Mouse (Mus musculus) small intestine, adult 2 months (tissue): ENCODE data around the gene Tchp. TPM values are rescaled to one million over a fixed set of nuclear protein-coding genes. Genes with fewer than 3 reads are reported as not detected.

Experiments
- H3K27ac ChIP-seq: fragments of 200-500 bp; 2 replicates; pipeline ENCODE4 v1.5.1; 2012; ENCODE audit warnings: low read depth, low read length, control low read depth, inconsistent platforms; ENCODE audit not compliant: insufficient read depth
- H3K27me3 ChIP-seq: fragments of 200-500 bp; 2 replicates; pipeline ENCODE4 v1.6.1; 2012; ENCODE audit warnings: mild to moderate bottlenecking, moderate library complexity, low read length, inconsistent platforms; ENCODE audit not compliant: control insufficient read depth, insufficient read depth
- H3K36me3 ChIP-seq: fragments of 200-500 bp; 2 replicates; pipeline ENCODE4 v1.6.1; 2012; ENCODE audit warnings: mild to moderate bottlenecking, low read length, control low read depth, inconsistent platforms; ENCODE audit not compliant: control insufficient read depth, insufficient read depth
- H3K4me1 ChIP-seq: fragments of 200-500 bp; 2 replicates; pipeline ENCODE4 v1.6.1; 2012; ENCODE audit warnings: low read length, inconsistent platforms, mixed read lengths; ENCODE audit not compliant: control insufficient read depth, insufficient read depth, insufficient read length
- H3K4me3 ChIP-seq: fragments of 200-500 bp; 2 replicates; pipeline ENCODE4 v1.5.1; 2012; ENCODE audit warnings: low read depth, mild to moderate bottlenecking, control low read depth, inconsistent platforms, low read length, moderate library complexity
- CTCF ChIP-seq: fragments of 200-500 bp; IDR thresholded peaks from 2 replicates; pipeline ENCODE4 v1.5.1; 2012; ENCODE audit warnings: low read depth, mild to moderate bottlenecking, control low read depth, inconsistent platforms, low read length, moderate library complexity, mixed read lengths; ENCODE audit not compliant: insufficient replicate concordance, insufficient read length; ENCODE audit errors: extremely low read depth
- POLR2A ChIP-seq: fragments of 200-500 bp; IDR thresholded peaks from 2 replicates; pipeline ENCODE4 v1.6.1; 2012; ENCODE audit warnings: low read depth, mild to moderate bottlenecking, control low read depth, inconsistent platforms, low read length, moderate library complexity
- WGBS: fragments of 180-500 bp; shearing (Covaris S2); methylation state at CpG from one replicate; pipeline ENCODE4 v1.1.7; 2018; 5-methylcytosine and 5-hydroxymethylcytosine counted together
- polyA plus RNA-seq: library from polyadenylated mRNA; depleted of rRNA; stranded (reverse); fragments of >200 nt; gene quantifications from 2 replicates; pipeline ENCODE4 v1.2.3, GENCODE M21; 2012

Tchp gene
- polyA plus RNA-seq, 1 experiment = 4.4 TPM

- H3K4me3 ChIP-seq = no peak overlapping the region
- no peak overlapping the region for H3K27ac ChIP-seq
- H3K27me3 ChIP-seq = no peaks in the 10 kb centered on the region
- H3K36me3 ChIP-seq = no peaks in the 10 kb centered on the region
- TF ChIP-seq POLR2A (no peak), CTCF (no peak)
- 71% methylated on average over 7 of the region's 7 CpGs for WGBS
- peaks cover 27% of the 10 kb centered on the region for H3K4me1 ChIP-seq
Measured at GRCm38 (mm10) chr5:114686726-114687210, 20.8 kb upstream of the Tchp start.

- no peaks in the 10 kb centered on the region for H3K36me3 ChIP-seq
- no peaks in the 10 kb centered on the region for H3K27me3 ChIP-seq
- H3K27ac ChIP-seq = no peak overlapping the region
- no peak overlapping the region for H3K4me3 ChIP-seq
- TF ChIP-seq CTCF (no peak), POLR2A (no peak)
- H3K4me1 ChIP-seq = peaks cover 27% of the 10 kb centered on the region
Measured at GRCm38 (mm10) chr5:114687901-114688300, 19.7 kb upstream of the Tchp start.

- H3K27me3 ChIP-seq = no peaks in the 10 kb centered on the region
Measured at GRCm38 (mm10) chr5:114688703-114689102, 18.9 kb upstream of the Tchp start.

GRCm38 (mm10) chr5:114689700-114690366 lies 17.7 kb upstream of the Tchp start:
- 11% methylated on average over 16 of the region's 16 CpGs for WGBS
- TF ChIP-seq CTCF = no peak
- peak; percentile 19 for TF ChIP-seq POLR2A
- peak overlapping the region; percentile 75 for H3K27ac ChIP-seq
- no peaks in the 10 kb centered on the region for H3K27me3 ChIP-seq
- no peaks in the 10 kb centered on the region for H3K36me3 ChIP-seq
- peak overlapping the region; percentile 91 for H3K4me3 ChIP-seq
- H3K4me1 ChIP-seq = peaks cover 27% of the 10 kb centered on the region

More at GRCm38 (mm10) chr5:114688703-114689102, 18.9 kb upstream of the Tchp start:
- peaks cover 27% of the 10 kb centered on the region for H3K4me1 ChIP-seq
- WGBS = 93% methylated on average over 13 of the region's 13 CpGs
- H3K27ac ChIP-seq = no peak overlapping the region
- TF ChIP-seq POLR2A (no peak), CTCF (no peak)
- H3K36me3 ChIP-seq = no peaks in the 10 kb centered on the region
- H3K4me3 ChIP-seq = no peak overlapping the region

- TF ChIP-seq CTCF = no peak
- peak; percentile 55; the same call in 1 of the 2 replicates for TF ChIP-seq POLR2A
- 6% methylated on average over 62 of the region's 75 CpGs for WGBS
- peaks cover 27% of the 10 kb centered on the region for H3K4me1 ChIP-seq
- peak within 1 kb of the TSS; percentile 75 for H3K27ac ChIP-seq
- H3K36me3 ChIP-seq = no peaks in the 10 kb centered on the region
- peak within 1 kb of the TSS; percentile 91 for H3K4me3 ChIP-seq
- no peaks in the 10 kb centered on the region for H3K27me3 ChIP-seq
Measured at GRCm38 (mm10) chr5:114690633-114691567, 16.7 kb upstream of the Tchp start, which contains the start of gene Gltp. Gltp (minus strand) TSS chr5:114690984.

GRCm38 (mm10) chr5:114695775-114696174 lies 11.8 kb upstream of the Tchp start:
- WGBS = 60% methylated on average over 5 of the region's 5 CpGs
- Histone ChIP-seq H3K4me1 (peaks cover 2% of the 10 kb centered on the region), H3K36me3 (no peaks in the 10 kb centered on the region), H3K27me3 (no peaks in the 10 kb centered on the region), H3K4me3 (no peak overlapping the region), H3K27ac (no peak overlapping the region)
- TF ChIP-seq POLR2A = no peak
- TF ChIP-seq CTCF = no peak

- Histone ChIP-seq H3K4me1 (no peaks in the 10 kb centered on the region), H3K36me3 (no peaks in the 10 kb centered on the region), H3K4me3 (no peak overlapping the region), H3K27ac (no peak overlapping the region), H3K27me3 (no peaks in the 10 kb centered on the region)
- 75% methylated on average over 17 of the region's 17 CpGs for WGBS
- TF ChIP-seq CTCF = no peak
- no peak for TF ChIP-seq POLR2A
Measured at GRCm38 (mm10) chr5:114696939-114697338, 10.6 kb upstream of the Tchp start.
